Mouse (Mus musculus) MEL (cell line): ENCODE results near the gene Hist1h1t. TPM values are rescaled to one million over a fixed set of nuclear protein-coding genes. Genes with fewer than 3 reads are reported as not detected.
"Not testable (repeated sequence)": the region's sequence is repeated elsewhere in the genome, so short reads cannot be mapped to it uniquely, and the experiment has no call there.

Experiments used
- DNase-seq: peaks from one replicate; pipeline ENCODE4 v3.0.0; 2011; ENCODE audit warnings: low read depth, low spot score
- H3K27ac ChIP-seq: 2 replicates; pipeline ENCODE4 v1.5.1; 2012; ENCODE audit warnings: low read depth, mild to moderate bottlenecking, control low read depth, low read length, moderate library complexity; ENCODE audit not compliant: control insufficient read depth
- H3K27me3 ChIP-seq, 2 experiments: fragments of 150-350 bp in 1 of 2; sonication (generic) in 1 of 2; 2 replicates each; pipeline ENCODE4 v1.6.1; 2012; ENCODE audit warnings: low read length in 2 of 2, mild to moderate bottlenecking in 2 of 2, improper control_type of control experiment in 1 of 2, moderate library complexity in 1 of 2; ENCODE audit not compliant: insufficient read depth in 2 of 2, control insufficient read depth in 1 of 2
- H3K36me3 ChIP-seq, 2 experiments: 2 replicates each; pipeline ENCODE4 v1.6.1; 2012 to 2014; ENCODE audit warnings: low read length in 2 of 2, improper control_type of control experiment in 1 of 2, inconsistent platforms in 1 of 2, mild to moderate bottlenecking in 1 of 2; ENCODE audit not compliant: insufficient read depth in 2 of 2, control insufficient read depth in 1 of 2
- H3K4me1 ChIP-seq, 2 experiments: fragments of 150-350 bp in 1 of 2; sonication (generic) in 1 of 2; 2 replicates each; pipeline ENCODE4 v1.6.1; 2012; ENCODE audit warnings: low read length in 2 of 2, improper control_type of control experiment in 1 of 2, mild to moderate bottlenecking in 1 of 2; ENCODE audit not compliant: insufficient read depth in 2 of 2, control insufficient read depth in 1 of 2
- H3K4me3 ChIP-seq, 2 experiments: fragments of 150-350 bp in 1 of 2; sonication (generic) in 1 of 2; 2 replicates each; pipeline ENCODE4 v1.5.1; 2012; ENCODE audit warnings: low read depth in 2 of 2, low read length in 2 of 2, mild to moderate bottlenecking in 2 of 2, moderate library complexity in 2 of 2, control low read depth in 1 of 2, improper control_type of control experiment in 1 of 2; ENCODE audit not compliant: control insufficient read depth in 1 of 2, insufficient read depth in 1 of 2
- H3K79me2 ChIP-seq: 2 replicates; pipeline ENCODE4 v1.6.1; 2012; ENCODE audit warnings: mild to moderate bottlenecking, low read length, moderate library complexity; ENCODE audit not compliant: control insufficient read depth, poor library complexity, insufficient read depth
- H3K9ac ChIP-seq: 2 replicates; pipeline ENCODE4 v1.6.1; 2012; ENCODE audit warnings: low read depth, mild to moderate bottlenecking, control low read depth, low read length, moderate library complexity; ENCODE audit not compliant: control insufficient read depth, poor library complexity, severe bottlenecking
- H3K9me3 ChIP-seq: fragments of 150-350 bp; sonication (generic); replicated peaks from 2 replicates; pipeline ENCODE4 v1.6.1; 2012; ENCODE audit warnings: mild to moderate bottlenecking, low read length, improper control_type of control experiment, moderate library complexity; ENCODE audit not compliant: insufficient read depth
- CHD1 ChIP-seq: IDR thresholded peaks from 2 replicates; pipeline ENCODE4 v1.6.1; 2012; ENCODE audit warnings: low read depth, mild to moderate bottlenecking, inconsistent platforms, low read length, improper control_type of control experiment
- CHD2 ChIP-seq: IDR thresholded peaks from 2 replicates; pipeline ENCODE4 v1.6.1; 2011; ENCODE audit warnings: low read length, improper control_type of control experiment
- E2F4 ChIP-seq: IDR thresholded peaks from 2 replicates; pipeline ENCODE4 v1.6.1; 2011; ENCODE audit warnings: low read depth, low read length, improper control_type of control experiment, borderline replicate concordance
- ELF1 ChIP-seq: IDR thresholded peaks from 2 replicates; pipeline ENCODE4 v1.6.1; 2014; ENCODE audit warnings: low read depth, mild to moderate bottlenecking, inconsistent platforms, low read length, improper control_type of control experiment, moderate library complexity
- EP300 ChIP-seq, 2 experiments: IDR thresholded peaks; 2 replicates each; pipeline ENCODE4 v1.6.1; 2011; ENCODE audit warnings: improper control_type of control experiment in 2 of 2, low read length in 2 of 2, low read depth in 1 of 2, mild to moderate bottlenecking in 1 of 2
- ETS1 ChIP-seq: IDR thresholded peaks from 2 replicates; pipeline ENCODE4 v1.6.1; 2012; ENCODE audit warnings: low read depth, mild to moderate bottlenecking, inconsistent platforms, low read length, improper control_type of control experiment, moderate library complexity
- GATA1 ChIP-seq: IDR thresholded peaks from 2 replicates; pipeline ENCODE4 v1.6.1; 2011; ENCODE audit warnings: low read depth, low read length, improper control_type of control experiment
- HCFC1 ChIP-seq: IDR thresholded peaks from 2 replicates; pipeline ENCODE4 v1.6.1; 2012; ENCODE audit warnings: low read depth, mild to moderate bottlenecking, inconsistent platforms, low read length, improper control_type of control experiment, moderate library complexity
- MAFK ChIP-seq: IDR thresholded peaks from 2 replicates; pipeline ENCODE4 v1.6.1; 2011; ENCODE audit warnings: low read depth, mild to moderate bottlenecking, low read length, improper control_type of control experiment, borderline replicate concordance
- MAX ChIP-seq: IDR thresholded peaks from 2 replicates; pipeline ENCODE4 v1.6.1; 2011; ENCODE audit warnings: low read length, improper control_type of control experiment
- MAZ ChIP-seq: IDR thresholded peaks from 2 replicates; pipeline ENCODE4 v1.6.1; 2012; ENCODE audit warnings: low read depth, mild to moderate bottlenecking, inconsistent platforms, low read length, improper control_type of control experiment
- MXI1 ChIP-seq: IDR thresholded peaks from 2 replicates; pipeline ENCODE4 v1.6.1; 2011; ENCODE audit warnings: mild to moderate bottlenecking, low read depth, low read length, improper control_type of control experiment
- MYC ChIP-seq: IDR thresholded peaks from 2 replicates; pipeline ENCODE4 v1.6.1; 2011; ENCODE audit warnings: low read depth, mild to moderate bottlenecking, low read length, improper control_type of control experiment, moderate library complexity
- NELFE ChIP-seq: IDR thresholded peaks from 2 replicates; pipeline ENCODE4 v1.6.1; 2011; ENCODE audit warnings: low read depth, low read length, improper control_type of control experiment
- NRF1 ChIP-seq: IDR thresholded peaks from 2 replicates; pipeline ENCODE4 v1.6.1; 2014; ENCODE audit warnings: low read depth, mild to moderate bottlenecking, inconsistent platforms, low read length, improper control_type of control experiment, moderate library complexity; ENCODE audit not compliant: poor library complexity, insufficient read depth, severe bottlenecking
- POLR2A ChIP-seq, 2 experiments: IDR thresholded peaks; 2 replicates each; pipeline ENCODE4 v1.6.1; 2011 to 2012; ENCODE audit warnings: low read length in 2 of 2, mild to moderate bottlenecking in 2 of 2, control low read depth in 1 of 2, improper control_type of control experiment in 1 of 2, low read depth in 1 of 2, moderate library complexity in 1 of 2; ENCODE audit not compliant: control insufficient read depth in 1 of 2, insufficient read depth in 1 of 2, poor library complexity in 1 of 2
- POLR2AphosphoS2 ChIP-seq: IDR thresholded peaks from 2 replicates; pipeline ENCODE4 v1.6.1; 2011; ENCODE audit warnings: low read length, improper control_type of control experiment
- RAD21 ChIP-seq: IDR thresholded peaks from 2 replicates; pipeline ENCODE4 v1.6.1; 2011; ENCODE audit warnings: mild to moderate bottlenecking, low read depth, low read length, improper control_type of control experiment
- RCOR1 ChIP-seq: IDR thresholded peaks from 2 replicates; pipeline ENCODE4 v1.6.1; 2012; ENCODE audit warnings: low read depth, mild to moderate bottlenecking, inconsistent platforms, low read length, improper control_type of control experiment
- SIN3A ChIP-seq: IDR thresholded peaks from 2 replicates; pipeline ENCODE4 v1.6.1; 2012; ENCODE audit warnings: low read length, improper control_type of control experiment, inconsistent platforms
- SMC3 ChIP-seq: IDR thresholded peaks from 2 replicates; pipeline ENCODE4 v1.6.1; 2011; ENCODE audit warnings: low read depth, low read length, improper control_type of control experiment
- TAL1 ChIP-seq: IDR thresholded peaks from 2 replicates; pipeline ENCODE4 v1.6.1; 2012; ENCODE audit warnings: mild to moderate bottlenecking, inconsistent platforms, low read length, moderate library complexity, mixed read lengths
- TBP ChIP-seq: IDR thresholded peaks from 2 replicates; pipeline ENCODE4 v1.8.0; 2011; ENCODE audit warnings: low read depth, low read length, improper control_type of control experiment
- TCF12 ChIP-seq: IDR thresholded peaks from 2 replicates; pipeline ENCODE4 v1.6.1; 2014; ENCODE audit warnings: low read depth, mild to moderate bottlenecking, inconsistent platforms, low read length, improper control_type of control experiment, moderate library complexity
- USF1 ChIP-seq: IDR thresholded peaks from 2 replicates; pipeline ENCODE4 v1.6.1; 2014; ENCODE audit warnings: low read depth, mild to moderate bottlenecking, inconsistent platforms, low read length, improper control_type of control experiment, moderate library complexity
- ZC3H11A ChIP-seq: IDR thresholded peaks from 2 replicates; pipeline ENCODE4 v1.6.1; 2012; ENCODE audit warnings: low read depth, mild to moderate bottlenecking, inconsistent platforms, low read length, improper control_type of control experiment
- ZKSCAN1 ChIP-seq: IDR thresholded peaks from 2 replicates; pipeline ENCODE4 v1.6.1; 2012; ENCODE audit warnings: low read depth, mild to moderate bottlenecking, inconsistent platforms, low read length, improper control_type of control experiment, moderate library complexity
- polyA plus RNA-seq, 2 experiments: library from polyadenylated mRNA; stranded (reverse) in 1 of 2; unstranded in 1 of 2; fragments of >175 nt in 1 of 2; fragments of >200 nt in 1 of 2; gene quantifications; 2 replicates each; pipeline versions ENCODE4 v1.2.1 to v1.2.4; 2012; ENCODE audit warnings: low replicate concordance in 2 of 2, low read depth in 1 of 2; ENCODE audit not compliant: insufficient read length in 2 of 2, insufficient read depth in 1 of 2, missing spikeins in 1 of 2
- total RNA-seq: library from RNA; depleted of rRNA; stranded (reverse); fragments of 300-350 nt; gene quantifications from 2 replicates; pipeline ENCODE4 v1.2.3, GENCODE M21; 2012

The Hist1h1t gene
- total and polyA plus RNA-seq, 3 experiments: 2.7 TPM; not detected in 2

DNA sequence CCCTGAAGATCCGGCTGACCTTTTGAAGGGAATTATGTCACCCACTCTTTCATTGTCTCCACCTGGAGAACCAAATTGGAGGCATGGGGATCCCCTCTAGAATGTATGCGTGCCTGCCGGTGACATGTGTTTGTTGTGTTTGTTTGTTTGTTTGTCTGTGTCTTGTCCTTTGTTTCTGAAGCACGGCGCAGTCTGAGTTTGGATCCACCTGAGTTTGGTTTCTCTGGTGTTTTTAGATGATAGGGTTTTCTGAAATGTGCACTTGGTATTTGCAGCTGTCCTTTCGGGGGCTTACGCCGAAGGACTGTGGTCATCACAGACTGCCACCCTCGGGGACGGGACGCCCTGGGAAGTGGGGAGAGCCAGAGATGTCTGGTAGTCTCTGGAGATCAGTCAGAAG lies 21.6 kb downstream of the Hist1h1t start:
- TF ChIP-seq MAFK: no peak
- TF ChIP-seq E2F4: no peak
- no peak for TF ChIP-seq CHD1
- TF ChIP-seq MAX: no peak
- TF ChIP-seq SMC3: no peak
- no peak for TF ChIP-seq NRF1
- TF ChIP-seq ELF1: no peak
- no peak for TF ChIP-seq RAD21
- TF ChIP-seq POLR2AphosphoS2: no peak
- TF ChIP-seq ETS1: no peak
- TF ChIP-seq NELFE: no peak
- no peak for TF ChIP-seq POLR2A (IDR thresholded peaks at IDR 0.05; ENCODE audit: control insufficient read depth in 1 of 2, insufficient read depth in 1 of 2, low read depth in 1 of 2, low read length in 2 of 2, poor library complexity in 1 of 2)
- TF ChIP-seq EP300 (IDR thresholded peaks at IDR 0.05; ENCODE audit: low read depth in 1 of 2, low read length in 2 of 2): no peak
- H3K36me3 ChIP-seq: peaks cover 0 to 26% of the 10 kb centered on the region in 2 experiments; a peak in 2 of 4 replicates
- no peak overlapping the region for H3K4me3 ChIP-seq
- H3K9ac ChIP-seq: no peak overlapping the region
- H3K27ac ChIP-seq: no peak overlapping the region
- H3K79me2 ChIP-seq: no peaks in the 10 kb centered on the region
- no peaks in the 10 kb centered on the region for H3K27me3 ChIP-seq
- H3K4me1 ChIP-seq: peaks cover 10 to 21% of the 10 kb centered on the region in 2 experiments
- H3K9me3 ChIP-seq: no peaks in the 10 kb centered on the region
- no peak for DNase-seq

DNA sequence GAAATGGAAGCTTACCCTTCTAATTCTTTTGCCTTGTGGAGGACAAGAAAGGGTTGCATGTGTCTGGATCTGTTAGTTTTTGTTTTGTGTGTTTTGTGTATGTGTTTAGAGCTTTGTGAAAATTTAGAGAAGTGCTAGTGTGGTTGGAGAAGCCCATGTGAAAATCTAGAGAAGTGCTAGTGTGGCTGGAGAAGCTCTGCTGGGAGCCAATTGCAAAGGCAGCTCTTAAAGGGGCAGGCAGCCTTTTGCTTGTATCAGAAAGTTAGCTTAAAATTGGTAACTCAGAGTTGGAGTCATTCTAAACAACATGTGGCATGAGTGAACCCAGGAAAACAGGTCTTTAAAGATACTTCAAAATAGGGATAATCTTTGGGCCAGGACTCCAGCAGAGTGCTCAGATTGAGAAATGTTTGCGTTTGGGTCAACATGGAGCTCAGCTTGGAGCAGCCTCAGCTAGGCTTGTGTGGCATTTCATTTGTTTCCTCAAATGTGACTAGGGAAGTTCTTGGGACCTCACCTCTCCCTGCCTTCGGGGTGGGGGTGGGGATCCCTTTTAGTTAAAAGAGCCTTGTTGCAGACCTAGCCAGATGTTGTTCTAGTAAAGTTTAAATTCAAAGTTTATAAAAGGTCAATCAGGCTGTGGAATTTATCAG lies 22.1 kb downstream of the Hist1h1t start:
- H3K27ac ChIP-seq, H3K4me3 ChIP-seq, H3K27me3 ChIP-seq, H3K79me2 ChIP-seq, H3K9ac ChIP-seq, H3K9me3 ChIP-seq: not testable (repeated sequence)
- Histone ChIP-seq H3K36me3 (peaks cover 0 to 22% of the 10 kb centered on the region in 2 experiments; a peak in 2 of 4 replicates), H3K4me1 (peaks cover 10 to 18% of the 10 kb centered on the region in 2 experiments)
- peak; percentile 52 for DNase-seq
- TF ChIP-seq TBP: 0 out of 2 replicates have a peak, but pooled peaks have one; percentile 11

DNA sequence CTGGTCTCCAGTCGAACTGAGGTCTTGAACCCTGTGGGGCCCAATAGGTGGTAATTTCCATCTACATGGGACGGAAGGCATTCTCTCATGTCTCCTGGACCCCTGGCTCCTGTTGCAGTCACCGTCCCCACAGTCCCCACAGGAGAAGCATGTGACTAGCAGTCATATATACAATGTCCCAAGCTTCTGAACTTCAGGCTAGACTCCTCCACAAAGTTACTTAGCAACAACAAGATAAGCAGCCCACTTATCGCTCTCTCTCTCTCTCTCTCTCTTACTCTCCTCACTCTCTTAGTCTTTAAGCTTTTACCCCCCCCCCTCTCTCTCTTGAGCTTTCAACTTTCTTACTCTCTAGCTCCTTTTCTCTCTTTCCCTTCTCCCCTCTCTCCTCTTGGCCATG lies 28.6 kb downstream of the Hist1h1t start:
- Histone ChIP-seq H3K36me3 (peaks cover 0 to 15% of the 10 kb centered on the region in 2 experiments; a peak in 2 of 4 replicates), H3K79me2 (no peaks in the 10 kb centered on the region), H3K27me3 (no peaks in the 10 kb centered on the region), H3K4me3 (peak overlapping the region; percentile 40 to 43), H3K9me3 (no peaks in the 10 kb centered on the region), H3K27ac (peak overlapping the region; percentile 70), H3K9ac (peak overlapping the region; percentile 50), H3K4me1 (peaks cover 7 to 23% of the 10 kb centered on the region in 2 experiments)
- peak; percentile 76 for DNase-seq
- TF ChIP-seq TCF12 (0 out of 2 replicates have a peak, but pooled peaks have one; percentile 31), USF1 (peak; percentile 63), ZKSCAN1 (no peak), MXI1 (peak; percentile 79), RCOR1 (peak; percentile 79), MYC (peak; percentile 71), ZC3H11A (no peak), GATA1 (peak; percentile 97), MAZ (peak; percentile 74; the same call in 1 of the 2 replicates), MAFK (no peak), E2F4 (no peak), SIN3A (peak; percentile 79), HCFC1 (peak; percentile 35; the same call in 1 of the 2 replicates), RAD21 (no peak), TAL1 (no peak), CHD2 (no peak)
